Mouse (Mus musculus): ENCODE measurements at regions not wholly inside any gene's neighbourhood (a gene's known extent, or its start where the extent isn't known, plus 50 kb on each side); places are given as distances from the start of the nearest gene placed in this dataset.

DNA sequence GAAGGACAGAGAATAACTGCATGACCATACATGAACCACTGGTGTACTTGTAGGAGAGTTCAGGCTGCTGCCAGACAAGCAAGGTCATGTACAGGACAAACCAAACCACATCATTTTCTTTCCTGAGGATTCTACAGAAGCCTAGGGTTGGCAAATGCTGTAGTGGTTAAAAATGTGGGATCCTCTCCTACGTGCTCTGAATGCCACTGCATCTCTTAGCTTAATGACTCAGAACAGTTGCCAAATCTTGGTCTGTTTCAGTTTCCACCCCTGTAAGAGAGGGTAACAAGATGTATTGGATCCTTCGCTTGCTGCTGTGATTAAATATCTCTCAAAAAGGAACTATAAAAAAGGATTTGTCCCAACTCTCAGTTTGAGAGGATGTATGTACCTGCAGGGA is 938.1 kb downstream of the 4930444P10Rik start:
- DNase-seq = no peak

DNA sequence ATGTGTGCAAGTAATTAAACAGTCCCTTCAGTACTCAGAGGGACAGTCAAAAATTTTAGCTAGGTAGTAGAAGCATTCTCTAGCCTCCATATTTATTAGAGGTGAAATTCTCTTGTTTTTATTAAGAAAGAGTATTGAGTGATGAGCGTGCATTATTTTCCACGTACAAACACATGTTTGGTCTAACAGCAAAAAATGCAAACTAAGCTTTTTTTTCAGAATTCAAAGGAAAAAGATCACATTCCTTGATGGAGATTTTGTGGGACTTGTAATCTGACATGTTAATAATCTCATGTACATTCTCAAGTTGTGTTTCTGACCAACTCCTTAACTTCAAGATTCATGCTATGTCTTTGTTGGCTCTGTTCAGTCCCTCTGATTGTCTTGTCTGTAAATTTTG is 939.2 kb downstream of the 4930444P10Rik start:
- DNase-seq = no peak

DNA sequence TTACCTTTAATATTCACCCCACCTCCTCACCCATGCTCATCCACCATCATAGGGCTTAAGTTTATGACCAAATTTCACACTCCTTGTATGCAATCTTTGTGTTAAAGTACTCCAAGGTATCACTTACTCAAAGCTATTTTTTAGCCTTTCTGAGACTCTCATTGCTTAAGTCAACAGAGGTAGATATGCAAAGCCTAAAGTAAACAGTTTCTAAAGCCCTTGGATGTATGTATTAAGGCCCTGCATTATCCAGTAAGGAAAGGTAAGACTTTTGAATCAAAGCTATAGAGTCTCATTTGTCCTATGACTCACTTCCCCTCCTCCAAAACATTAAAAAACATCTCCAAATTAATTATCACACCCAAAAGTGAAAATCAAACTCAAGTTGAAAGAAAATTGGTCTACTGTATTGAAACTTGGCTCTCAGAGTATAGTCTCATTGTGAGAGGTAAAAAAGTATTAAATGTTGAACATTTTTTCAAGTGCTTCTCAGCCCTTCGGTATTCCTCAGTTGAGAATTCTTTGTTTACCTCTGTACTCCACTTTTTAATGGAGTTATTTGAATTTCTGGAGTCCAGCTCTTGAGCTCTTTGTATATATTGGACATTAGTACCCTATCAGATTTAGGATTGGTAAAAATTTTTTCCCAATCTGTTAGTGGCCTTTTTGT is 949.1 kb downstream of the 4930444P10Rik start:
- DNase-seq = no peak

DNA sequence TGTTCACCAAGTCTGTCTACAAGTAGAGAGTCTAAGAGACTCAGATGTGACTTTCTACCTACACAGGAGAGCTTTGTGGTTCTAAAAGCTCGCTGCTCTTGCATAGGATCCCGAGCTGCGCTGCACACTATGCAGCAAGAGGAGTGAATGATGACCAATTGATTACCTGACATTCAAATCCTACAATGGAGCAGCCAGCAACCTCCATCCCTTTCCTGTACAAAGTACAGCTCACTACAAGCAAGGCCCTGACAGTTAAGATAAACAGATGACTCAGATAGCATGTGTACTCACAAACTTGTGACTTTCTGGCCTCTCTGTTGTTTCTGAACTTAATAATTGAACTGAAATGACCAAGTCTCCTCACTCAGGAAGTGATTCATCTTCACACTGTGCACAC is 974.7 kb downstream of the 4930444P10Rik start:
- no peak for DNase-seq

DNA sequence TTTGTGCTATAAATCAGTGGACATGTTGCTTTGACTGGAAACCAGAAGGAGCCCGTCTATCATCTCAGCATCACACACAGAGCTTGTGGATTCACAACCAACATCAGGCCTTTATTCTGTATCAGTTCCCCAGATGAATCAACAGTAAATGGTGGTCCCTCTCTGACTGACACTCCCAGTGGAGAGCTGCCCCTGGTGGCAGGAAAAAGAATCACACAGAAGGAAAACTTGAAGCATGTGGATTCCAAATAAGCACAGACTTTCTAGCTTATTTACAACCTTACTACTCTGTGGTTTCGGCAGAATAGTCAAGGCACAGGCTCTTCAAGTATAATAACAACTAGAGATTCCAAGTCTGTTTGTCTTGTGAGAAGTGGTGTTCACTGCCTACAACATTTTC is 981.7 kb downstream of the 4930444P10Rik start:
- no peak for DNase-seq

DNA sequence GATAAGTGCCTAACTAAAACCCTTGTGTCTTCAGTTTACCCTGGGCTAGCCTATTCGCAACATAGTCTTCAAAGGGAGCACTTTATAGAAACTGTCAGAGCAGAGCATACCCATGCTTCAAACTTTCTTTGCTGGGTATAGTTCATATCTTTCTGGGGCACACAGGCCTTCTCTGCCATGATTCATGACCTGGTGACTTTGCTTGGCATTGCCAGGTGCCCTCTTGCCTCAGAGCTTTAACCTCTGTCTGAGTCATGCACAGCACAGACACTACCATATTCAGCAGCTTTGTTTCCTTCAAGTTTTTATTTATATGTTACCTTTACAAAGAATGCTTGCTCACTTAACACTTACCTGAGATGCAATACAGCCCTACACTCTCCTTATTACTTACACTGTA is 1022.8 kb downstream of the 4930444P10Rik start:
- no peak for DNase-seq

DNA sequence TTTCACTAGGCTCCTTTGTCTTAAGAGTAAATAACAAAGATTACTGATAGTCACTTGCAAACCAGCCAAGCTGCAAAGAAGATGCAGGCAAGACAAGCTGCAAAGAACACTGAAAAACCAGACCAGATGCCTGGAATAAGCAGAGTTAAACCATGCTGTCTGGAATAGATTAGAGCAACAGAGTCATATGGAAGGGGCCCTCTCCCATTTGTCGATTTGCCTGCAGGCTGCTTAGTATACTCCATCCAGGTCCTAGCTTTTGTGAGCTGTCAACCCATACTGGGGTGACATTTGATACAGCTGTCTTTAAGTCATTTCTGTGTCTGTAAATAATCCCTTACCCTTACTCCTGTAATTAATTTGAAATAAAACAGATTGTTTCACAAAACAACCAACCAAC is 1059.1 kb downstream of the 4930444P10Rik start:
- no peak for DNase-seq

DNA sequence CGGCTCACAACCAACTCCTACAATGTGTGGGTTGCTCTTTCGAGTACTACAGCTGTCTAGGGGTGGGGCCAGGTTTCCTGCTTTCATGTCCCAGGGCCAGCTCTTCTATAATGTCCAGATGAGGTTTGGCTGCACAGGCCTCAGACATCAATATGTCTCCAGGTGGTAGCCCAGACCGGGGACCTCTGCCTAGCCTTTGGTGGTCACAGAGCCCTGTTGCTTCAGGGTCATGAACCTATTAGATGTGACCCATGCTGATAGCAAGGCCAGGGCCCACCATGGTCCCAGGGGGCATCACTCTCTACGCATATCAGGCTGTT is 1074.7 kb downstream of the 4930444P10Rik start:
- no peak for DNase-seq

DNA sequence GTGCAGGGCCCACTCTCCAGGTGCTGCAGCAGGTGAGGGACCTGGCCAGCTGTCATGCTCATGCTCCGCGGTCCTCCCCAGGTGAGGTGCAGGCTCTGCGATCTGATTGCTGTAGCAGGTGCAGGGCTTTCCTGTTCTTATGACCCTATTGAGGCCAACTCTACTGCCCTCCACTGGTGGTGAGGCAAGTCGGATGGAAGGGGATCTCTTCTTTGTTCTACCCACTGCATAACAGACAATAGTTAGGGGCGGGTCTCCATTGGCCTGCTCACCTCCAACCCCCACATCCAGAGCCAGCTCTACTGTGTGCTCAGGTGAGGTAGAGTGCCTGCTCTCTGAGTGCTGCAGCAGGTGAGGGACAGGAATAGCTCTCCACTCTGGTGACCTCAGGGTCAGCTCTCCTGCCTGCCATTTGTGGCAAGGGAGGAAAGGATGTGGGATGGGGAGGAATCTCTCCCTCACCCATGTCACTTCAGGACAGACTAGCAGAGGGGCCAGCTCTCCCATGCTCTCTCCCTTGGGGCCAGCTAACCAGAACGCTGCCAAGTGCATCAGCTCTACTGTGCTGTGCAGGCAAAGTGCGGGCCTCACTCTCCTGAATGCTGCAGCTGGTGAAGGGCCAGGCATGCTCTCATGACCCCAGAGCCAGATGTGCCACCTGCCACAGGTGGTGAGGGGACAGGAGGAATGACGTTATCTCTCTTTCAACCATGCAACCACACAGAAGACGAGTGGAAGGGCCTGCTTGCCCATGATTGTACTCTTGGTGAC is 1075.3 kb downstream of the 4930444P10Rik start:
- no peak for DNase-seq

DNA sequence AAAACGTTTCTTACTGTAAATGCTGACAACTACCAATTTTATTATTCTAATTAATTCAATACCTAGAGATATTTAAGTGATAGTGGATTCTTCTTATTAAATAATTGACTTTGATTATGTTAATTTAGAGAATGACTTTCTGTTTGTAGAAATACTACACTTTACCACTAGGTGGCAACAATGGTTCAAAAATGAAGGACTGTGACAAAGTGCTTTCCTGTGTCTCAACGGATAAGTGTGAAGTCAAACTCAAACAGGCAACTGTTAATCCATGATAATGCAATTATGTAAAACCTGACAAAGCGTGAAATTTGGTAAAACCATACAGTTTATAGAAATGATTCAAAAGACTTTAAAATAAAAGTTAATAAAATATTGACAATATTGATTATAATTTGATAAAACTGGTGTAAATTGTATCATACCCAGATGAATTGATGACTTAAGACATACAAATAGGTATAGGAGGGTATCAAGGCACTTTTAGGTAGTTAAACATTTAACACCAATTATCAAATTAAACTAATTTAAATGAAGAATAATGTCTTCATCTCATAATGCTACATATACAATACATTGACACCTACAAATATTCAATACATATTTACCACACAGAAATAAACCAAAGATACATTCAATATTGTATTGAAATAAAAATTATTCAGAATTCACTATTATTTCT is 1085.3 kb downstream of the 4930444P10Rik start:
- DNase-seq = no peak

DNA sequence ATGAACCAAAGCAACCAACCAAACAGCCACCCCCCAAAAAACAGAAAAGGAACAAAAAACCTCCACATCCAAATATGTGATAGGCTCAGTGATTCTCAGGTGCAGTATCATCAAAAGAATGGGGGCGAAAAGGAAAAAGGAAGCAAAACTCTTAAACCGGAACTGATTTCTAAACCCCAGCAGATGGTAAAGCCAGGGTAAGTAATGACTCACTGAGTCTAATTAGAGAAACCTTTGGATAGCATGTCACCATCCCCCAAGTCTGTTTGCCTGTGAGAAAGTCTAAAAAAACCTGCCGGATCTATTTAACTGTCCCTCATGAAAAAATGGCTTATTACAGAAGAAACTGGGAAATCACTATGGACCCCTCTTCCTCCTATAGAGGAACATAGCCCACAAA is 1097.8 kb downstream of the 4930444P10Rik start:
- no peak for DNase-seq

DNA sequence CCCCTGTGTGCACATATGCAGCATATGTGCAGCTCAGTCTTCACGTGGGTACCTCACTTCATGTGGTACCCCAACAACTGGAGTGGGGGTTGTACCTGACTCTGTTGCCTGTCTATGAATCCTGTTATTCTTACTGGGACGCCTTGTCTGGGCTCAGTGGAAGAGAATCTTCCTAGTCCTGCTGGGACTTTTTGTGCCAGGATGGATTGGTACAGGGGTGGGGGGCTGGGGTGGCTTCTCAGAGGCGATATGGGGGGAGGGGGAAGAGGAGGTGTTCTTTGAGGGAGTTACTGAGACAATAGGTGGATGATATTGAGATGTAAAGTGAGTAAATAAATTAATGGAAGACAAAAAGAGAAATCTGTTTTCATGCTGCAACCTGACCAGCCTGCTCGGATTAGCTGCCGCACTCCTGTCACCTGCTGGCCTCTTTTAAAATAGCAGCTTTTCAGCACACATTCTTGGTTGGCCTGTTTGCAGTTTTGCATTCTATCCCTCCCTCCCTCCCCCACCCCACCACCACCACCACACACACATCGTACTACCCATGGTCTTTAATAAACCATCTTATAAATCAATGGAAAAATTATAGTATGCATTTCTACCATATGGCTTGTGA is 1112.9 kb downstream of the 4930444P10Rik start:
- peak; percentile 2 for DNase-seq
